Mouse (Mus musculus): Measurements from ENCODE around the gene Mmp14.

The Mmp14 gene

DNA sequence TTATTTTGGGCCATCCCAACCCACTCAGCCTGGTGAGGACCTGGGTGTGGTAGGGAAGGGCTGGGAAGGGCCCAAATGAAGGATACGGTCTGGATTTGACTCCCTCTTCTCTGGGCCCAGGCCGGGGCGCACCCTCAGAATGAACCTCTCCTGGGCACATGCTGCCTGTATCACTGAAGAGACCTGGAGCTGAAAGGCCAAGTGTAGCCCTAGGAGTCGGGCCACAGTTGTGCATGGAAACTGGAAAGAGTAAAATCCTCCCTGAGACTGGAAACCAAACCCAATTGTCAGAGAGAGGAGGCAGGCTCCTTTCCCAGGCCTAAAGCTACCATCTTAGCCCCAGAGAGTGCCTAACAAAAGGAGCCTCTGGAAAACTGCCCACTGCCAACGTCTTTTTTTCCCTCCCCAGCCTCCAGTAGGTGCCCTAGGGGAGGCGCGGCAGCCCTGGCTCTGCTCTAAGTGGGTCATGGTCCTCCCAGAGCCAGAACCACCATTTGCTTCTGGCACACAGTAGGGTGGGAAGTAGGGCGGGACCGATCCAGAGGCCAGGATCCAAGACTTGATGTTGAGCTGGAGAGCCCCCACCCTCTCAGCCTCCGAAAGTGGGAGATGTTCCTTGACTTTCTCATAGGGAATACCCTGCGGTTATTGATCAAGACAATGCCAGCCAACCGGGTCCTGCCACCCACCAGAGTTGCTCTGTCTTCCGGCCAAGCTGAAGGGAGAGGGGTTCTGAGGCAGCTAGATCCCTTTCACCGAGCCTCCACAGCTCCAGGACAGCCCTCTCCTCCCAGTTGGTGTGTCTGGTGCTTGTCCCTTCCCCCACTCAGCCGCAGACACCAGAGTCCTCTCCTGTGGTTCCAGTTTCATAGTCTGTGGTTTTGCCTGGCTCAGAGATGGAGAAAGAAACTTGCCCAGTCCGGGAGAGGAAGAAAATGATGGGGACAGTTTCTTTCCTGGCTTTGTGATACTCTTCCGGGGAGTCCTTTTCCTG, 1.7 kb downstream of the Mmp14 start:
- in situ Hi-C loops (cut with MboI, MseI) = no loop called here

DNA sequence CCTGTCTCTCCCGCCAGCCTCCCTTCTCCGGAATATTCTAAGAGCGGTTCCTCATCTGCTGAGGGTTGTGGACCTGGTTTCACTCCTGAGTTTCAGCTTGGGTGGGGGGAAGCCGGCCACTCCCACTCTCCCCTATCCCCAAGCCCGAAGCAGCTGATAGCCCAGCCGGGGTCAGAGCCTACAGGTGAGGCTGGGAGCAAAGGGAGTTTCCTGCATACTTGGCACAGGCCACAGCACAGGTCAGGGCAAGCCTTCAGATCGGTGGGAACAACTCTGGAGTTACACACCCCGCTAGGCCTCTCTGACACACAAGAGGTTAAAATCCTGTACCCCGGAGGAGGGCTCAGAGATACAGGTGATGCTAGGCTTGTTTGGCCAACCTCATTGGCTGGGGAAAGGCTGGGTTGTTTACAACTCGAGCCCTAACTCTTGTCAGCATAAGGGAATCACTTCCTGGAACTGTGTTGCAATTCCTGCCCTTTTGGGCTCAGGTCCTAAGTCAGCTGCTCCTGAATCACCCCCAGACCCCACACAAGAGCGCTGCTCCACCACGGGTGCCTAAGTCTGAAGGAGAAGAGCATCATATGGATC, 2.6 kb downstream of the Mmp14 start:
- in situ Hi-C loops (cut with MboI, MseI) = no loop called here

DNA sequence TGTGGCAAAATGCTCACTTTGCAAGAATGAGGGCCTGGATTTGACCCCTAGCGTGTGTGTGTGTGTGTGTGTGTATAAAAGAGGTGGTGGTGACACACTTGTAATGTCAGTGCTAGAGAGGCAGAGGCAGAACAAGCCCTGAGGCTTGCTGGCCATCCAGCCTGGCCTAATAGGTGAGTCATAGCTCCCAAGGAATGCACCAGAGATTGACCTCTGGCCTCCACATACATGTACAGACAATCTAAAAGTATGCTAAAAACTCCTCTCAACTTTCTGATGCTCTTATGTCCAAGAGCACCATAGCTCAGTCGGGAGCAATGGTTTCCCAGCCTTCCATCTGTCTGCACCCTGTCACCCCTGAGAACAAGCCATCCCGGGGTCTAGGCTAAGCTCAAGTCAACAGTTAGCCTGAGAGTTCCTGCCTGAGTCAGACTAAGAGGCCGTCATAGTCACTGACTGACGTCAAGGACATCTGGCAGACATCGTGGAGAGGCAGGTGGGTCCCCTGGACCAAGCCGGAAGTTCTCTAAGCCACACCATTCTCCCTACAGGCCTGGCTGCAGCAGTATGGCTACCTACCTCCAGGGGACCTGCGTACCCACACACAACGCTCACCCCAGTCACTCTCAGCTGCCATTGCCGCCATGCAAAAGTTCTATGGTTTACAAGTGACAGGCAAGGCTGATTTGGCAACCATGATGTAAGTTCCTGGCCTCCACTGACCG, 3.9 kb downstream of the Mmp14 start:
- in situ Hi-C loops (cut with MboI, MseI) = no loop called here

DNA sequence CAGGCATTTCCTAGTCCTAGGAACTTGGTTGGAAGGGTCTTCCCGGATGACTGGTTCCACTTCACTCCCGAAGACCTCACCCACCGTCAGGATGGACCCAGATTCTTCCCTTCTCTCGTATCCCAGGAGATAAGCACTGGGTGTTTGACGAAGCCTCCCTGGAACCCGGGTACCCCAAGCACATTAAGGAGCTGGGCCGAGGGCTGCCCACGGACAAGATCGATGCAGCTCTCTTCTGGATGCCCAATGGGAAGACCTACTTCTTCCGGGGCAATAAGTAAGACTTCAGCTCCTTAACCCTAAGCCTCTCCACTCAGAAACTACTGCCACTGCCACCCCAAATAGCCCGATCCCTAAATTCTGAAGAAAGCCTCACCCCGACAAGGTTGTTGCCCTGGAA, 7.7 kb downstream of the Mmp14 start:
- in situ Hi-C loops (cut with MboI, MseI) = no loop called here

DNA sequence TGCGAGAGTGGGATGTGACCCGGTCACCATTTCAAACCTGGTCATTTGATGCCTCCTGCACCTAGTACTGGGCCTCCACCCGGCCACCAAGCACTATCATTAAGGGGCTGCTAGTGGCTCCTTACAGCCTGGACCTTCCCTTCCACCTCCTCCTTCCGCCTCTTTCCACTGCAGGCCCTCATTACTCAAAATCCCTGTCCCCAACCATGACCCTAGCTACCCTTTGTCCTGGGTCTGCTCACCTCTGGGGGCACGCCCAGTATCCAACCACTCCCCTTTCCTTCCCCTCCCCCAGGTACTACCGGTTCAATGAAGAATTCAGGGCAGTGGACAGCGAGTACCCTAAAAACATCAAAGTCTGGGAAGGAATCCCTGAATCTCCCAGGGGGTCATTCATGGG, 8.2 kb downstream of the Mmp14 start:
- in situ Hi-C loops (cut with MboI, MseI) = no loop called here

DNA sequence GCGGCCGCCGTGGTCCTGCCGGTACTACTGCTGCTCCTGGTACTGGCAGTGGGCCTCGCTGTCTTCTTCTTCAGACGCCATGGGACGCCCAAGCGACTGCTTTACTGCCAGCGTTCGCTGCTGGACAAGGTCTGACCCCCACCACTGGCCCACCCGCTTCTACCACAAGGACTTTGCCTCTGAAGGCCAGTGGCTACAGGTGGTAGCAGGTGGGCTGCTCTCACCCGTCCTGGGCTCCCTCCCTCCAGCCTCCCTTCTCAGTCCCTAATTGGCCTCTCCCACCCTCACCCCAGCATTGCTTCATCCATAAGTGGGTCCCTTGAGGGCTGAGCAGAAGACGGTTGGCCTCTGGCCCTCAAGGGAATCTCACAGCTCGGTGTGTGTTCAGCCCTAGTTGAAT, 9.1 kb downstream of the Mmp14 start:
- in situ Hi-C loops (cut with MboI, MseI) = no loop called here

DNA sequence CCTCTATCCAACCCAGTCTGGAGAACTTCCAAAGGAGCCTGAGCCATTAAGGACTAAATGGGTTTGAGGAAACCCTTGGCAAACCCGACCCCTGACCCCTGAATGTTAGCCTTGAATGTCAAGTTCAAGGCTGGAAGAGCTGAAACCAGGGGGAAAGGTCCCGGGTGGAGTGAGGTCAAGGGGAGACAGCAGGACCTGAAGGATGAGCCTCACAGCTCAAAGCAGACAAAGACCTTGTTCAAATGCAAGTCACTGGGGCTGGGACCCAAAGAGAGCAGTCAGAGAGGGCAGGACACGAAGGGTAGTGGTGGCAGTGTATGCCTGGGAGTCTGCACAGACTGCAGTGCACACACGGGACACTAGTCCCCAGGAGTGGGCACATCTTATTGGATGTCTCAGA, 10.0 kb downstream of the Mmp14 start:
- in situ Hi-C loops (cut with MboI, MseI) = no loop called here

DNA sequence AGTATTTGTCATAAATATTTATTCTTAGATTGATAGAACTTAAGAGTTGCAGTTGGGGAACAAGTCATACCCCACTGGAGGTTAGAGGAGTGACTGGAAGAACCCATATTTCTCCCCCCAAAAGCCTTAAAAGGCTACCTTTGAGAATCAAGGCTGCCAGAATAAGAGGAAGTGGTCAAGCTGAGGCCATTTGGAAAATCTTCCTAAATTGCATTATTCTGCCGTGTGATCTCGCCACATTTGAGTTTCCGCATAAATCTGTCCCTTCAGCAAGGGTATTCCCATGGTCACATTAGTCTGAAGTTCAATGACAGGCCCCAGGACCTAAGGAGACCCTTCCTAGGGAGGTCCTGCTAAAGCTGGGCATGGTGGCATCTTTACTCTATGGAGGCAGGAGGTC, 11.1 kb downstream of the Mmp14 start:
- in situ Hi-C loops (cut with MboI, MseI) = no loop called here

DNA sequence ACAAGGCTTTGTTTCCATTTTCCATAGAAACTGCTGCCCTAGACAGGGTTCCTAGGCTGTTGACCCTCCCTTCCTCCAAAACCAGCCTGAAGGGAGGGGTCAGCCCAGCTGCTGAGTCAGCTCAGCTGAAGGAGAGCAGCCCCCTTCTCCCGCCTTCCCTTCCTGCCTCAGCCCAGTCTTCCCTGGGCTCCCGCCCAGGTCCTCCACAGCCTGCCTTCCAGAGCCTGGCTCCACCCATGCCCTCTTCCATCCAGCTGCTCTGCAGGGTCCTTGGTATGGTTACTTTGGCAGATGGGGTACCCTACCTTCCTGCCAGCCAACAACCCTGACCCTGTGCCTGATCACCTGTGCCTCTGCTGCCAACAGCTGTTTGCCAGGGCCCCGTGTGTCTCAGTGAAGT, 11.8 kb downstream of the Mmp14 start:
- in situ Hi-C loops (cut with MboI, MseI) = no loop called here

DNA sequence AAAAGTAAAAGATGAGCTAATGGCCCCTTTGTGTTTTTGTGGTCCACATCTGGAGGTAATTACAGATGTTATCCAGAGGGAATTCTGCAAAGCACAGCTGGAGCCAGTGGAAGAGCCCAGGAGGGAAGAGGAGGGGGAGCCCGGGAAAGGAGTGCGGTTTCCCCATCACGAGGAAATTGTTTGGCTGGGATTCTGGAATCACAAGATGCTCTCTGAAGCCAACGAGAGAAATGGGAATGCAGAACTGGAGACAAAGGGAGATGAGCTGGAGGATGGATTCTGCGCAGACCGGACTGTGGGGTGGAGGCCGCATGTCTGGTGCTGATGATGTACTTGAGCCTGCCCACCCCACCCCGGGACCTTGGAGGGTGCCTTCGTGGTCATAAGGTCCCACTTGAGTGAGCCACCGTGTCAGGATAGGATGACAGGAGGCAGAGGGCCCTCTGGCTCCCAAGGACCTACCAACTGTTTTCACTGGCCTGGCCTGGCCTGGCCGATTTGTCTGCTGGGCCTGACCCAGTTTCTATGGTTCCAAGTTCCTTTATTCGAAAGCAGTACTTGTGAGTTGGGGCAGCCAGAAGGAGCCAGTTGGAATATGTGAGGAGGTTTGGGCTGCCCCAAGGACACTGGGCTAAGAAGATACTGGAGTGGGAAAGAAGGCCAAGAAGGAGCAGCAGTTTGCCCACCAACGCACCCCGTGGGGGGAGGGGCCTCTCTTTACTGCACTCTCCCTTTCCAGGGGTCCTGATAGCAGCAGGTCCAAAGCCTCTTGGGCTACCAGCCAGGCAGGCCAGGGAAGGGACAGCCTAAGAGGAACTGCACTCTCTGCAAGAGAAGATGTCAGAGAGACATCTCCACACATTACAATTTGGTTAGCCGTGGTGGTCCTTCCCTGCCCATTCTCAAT, 12.6 kb downstream of the Mmp14 start:
- in situ Hi-C loops (cut with MboI, MseI) = no loop called here

DNA sequence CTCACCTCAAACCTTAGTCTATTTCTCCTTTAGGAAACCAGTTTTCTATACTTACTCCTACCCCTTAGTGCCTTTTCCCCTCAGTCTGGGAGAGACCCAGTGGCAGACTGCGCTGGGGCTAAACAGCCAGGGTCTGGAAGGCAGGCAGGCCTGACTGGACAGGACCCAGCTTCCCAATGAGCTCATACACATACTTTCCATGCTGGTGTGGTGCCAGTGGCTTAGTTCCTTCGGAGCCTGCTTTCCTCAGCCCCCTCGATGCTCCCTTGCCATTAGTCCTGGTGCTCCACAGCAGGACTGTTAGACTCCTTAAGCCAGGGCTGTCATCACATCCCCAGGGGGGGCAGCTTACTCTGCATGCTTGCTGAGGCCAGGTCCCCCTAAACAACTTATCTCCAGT, 14.1 kb downstream of the Mmp14 start:
- in situ Hi-C loops (cut with MboI, MseI) = loop anchor here in 1 of 2 experiments (5.0 kb wide), 1 partner anchor 68 kb away; no protein-coding TSS in a partner anchor

DNA sequence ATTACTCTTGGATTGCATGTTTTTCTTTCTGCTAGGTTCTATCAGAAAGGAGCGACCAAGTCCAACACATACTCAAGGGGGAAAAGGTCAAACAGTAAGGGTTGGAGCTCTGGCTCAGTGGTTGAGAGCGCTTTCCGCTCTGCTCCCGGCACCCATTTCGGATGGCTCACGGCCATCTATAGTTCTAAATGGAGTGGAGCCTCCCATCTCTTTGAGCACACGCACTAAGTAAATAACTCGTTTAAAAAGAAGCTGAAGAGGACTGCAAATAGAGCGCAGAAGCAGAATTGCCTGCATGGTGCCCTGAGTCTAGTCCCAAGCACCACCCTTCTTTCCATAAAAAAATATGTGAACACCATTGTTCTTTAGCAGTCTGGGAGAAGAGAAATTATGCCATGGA, 22.2 kb downstream of the Mmp14 start:
- in situ Hi-C loops (cut with MboI, MseI) = no loop called here

DNA sequence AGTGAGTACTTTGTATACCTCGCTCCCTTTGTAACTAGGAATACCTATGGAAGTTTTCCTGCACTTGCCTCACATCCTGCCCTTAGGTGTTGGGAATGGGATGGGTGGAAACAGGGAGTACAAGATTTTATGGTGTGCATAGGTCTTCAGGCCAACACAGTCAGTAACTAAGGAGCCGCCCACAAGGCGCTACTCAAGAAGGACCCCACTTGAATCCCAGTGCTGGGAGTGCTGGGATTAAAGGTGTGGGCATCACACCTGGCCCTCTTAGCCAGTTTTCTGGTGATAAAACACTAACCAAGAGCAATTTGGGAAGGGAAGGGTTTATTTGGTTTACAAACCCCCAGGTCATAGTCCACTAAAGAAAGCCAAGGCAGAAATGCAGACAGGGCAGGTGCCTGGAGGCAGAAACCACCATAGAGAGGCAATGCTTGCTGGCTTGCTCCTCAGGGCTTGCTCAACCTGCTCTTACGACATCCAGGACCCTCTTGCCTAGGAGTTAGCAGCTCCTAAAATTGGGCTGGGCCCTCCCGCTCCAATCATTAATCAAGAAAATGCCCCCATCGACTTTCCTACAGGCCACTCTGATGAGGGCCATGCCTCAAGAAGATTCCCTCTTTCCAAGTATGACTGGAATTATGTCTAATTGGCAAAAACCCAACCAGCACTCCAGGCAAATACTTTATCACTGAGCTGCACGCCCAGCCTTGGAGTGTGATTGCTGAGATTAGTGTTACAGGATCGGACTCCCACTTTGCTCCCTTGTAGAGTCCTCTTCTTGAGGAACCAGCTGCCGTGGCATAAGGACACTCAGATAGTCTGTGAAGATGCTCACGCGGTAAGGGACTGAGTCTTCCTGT, 23.5 kb downstream of the Mmp14 start:
- in situ Hi-C loops (cut with MboI, MseI) = no loop called here

DNA sequence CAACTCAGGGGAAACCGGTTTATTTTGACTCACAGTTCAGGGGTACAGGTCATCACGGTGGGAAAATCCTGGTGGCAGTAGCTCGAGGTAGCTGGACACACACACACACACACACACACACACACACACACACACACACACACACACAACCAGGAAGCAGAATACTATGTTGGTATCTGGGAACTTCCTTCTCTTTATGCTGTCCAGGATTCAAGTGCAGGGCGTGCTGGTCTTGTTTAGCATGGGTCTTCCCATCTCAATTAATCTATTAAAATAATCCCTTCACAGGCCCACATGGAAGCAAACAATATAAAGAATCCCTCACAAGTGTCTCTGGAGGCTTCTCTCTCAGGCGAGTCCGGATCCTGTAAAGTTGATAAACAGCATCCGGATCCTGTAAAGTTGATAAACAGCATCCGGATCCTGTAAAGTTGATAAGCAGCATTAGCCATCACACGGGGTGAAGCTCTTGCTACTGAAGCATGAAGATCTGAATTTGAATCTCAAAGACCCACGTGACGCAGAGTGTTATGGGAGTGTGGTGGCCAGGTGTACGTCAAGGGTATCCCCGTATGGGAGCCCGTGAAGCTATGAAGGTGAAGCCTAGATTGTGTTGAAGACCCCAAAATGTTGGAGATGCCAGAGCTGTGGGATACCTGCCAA, 26.6 kb downstream of the Mmp14 start:
- in situ Hi-C loops (cut with MboI, MseI) = no loop called here

DNA sequence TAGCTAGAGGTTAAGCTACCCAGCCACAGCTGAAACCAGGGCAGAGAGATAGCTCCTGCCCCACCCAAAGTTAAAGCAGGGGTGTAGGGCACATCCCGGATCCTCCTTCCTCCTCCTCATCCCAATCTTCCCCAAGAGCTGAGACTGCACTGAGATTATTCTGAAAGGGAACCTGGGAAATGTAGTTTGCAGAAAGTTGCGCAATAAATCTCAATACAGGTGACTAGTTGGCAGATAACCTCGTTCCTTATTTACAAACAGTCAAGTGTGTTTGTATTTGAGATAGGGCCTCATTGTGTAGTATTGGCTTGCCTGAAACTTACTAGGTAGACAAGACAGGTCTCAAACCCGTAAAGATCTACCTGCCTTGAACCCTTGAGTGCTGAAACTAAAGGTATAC, 30.7 kb downstream of the Mmp14 start:
- in situ Hi-C loops (cut with MboI, MseI) = no loop called here

DNA sequence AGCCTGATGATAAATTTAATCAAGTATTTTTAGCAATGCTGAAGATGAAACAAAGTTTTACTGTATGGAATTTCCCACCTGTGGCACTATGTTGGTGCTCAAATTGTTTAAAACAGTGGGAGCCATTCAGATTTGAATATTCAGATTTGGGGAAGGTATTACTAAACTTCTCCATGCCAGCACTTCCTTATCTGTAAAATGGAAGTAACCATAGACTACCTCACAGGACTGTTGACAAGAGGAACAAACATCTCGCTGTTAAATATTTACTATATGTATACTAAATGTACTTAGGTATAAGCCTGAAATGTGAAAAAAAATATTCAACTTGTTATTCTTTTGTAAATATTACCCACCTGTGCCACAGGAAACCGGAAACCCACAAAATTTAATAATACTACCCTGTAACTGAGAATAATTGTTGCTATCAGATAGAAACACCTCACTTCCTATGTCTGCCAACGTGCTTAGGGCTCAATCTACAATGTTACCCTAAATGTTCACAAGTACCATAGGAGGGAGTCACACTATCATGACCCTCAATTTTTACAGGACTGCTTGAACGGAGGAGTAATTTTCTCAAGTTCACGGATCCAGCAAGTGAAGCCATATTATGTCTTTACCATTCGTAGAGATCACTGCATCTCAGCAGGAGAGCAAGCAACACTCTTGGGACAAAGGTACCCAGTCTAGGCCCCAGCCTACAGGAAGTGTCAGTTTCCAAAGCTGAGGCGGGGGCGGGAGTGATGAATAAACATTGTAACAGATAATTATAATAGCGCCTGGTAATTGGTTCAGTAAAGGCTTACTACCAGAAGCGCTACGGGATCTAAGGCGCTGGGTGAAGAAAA, 31.9 kb downstream of the Mmp14 start:
- in situ Hi-C loops (cut with MboI, MseI) = no loop called here

DNA sequence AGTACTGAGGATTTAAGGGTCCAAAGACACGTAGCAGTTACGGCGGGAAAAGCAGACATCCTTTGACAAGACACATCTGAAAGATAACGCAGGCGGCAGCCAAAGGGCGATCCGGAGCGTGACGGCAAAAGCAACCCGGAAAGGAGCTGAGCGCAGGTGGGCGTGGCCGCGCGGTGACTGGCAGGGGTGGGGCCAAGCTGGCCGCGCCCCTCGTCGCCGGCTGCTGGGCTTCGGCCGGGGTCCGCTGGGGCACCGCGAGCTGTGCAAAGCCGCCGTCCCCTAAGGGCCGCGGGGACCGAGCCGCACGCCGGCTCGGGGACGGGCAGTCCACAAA, 32.5 kb downstream of the Mmp14 start, which contains the start of gene Lrp10:
Gene Lrp10, plus strand, starts transcription at position 179 of the 334 bp plus-strand sequence.
- in situ Hi-C loops (cut with MboI, MseI) = no loop called here

DNA sequence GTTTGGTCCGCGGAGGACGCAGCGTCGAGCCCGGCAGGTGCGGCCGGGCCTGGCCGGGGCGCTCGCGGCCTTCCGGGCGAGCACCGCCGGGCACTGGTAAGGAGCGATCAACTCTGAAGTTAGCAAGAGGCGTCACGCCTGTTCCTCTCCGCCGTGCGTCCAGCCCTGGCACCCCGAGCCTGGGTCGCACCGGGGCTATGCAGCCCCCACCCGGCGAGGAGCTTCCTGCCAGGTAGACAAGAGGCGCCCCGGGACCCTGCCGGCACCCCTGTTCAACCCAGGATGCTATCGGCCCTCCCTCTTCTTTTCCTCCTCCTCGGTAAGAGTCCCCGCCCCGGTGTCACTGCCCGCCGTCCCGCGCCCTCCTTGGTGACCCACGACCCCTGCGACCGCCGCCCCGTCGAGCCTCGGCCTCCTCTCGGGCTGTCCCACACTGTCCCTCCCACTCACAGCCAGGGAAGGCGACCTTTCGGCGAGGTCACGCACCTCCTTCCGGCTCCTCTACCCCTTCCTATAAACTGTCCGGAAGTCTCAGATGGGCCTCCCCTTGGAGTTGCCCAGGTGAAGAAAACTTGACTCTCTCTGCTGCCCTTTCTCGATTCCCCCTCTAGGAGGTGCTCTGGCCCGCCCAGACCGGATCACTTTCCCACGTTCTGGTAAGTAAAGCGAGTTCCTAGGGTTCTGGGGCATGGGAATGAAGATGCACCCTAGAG, 33.0 kb downstream of the Mmp14 start:
- in situ Hi-C loops (cut with MboI, MseI) = no loop called here

All from T-helper 17 cell (primary cell).